Mouse (Mus musculus): ENCODE data around the gene Mindy4. TPM values are rescaled to one million over a fixed set of nuclear protein-coding genes. Genes with fewer than 3 reads are reported as not detected.
"Not testable (repeated sequence)": the region's sequence is repeated elsewhere in the genome, so short reads cannot be mapped to it uniquely, and the experiment has no call there.

Mindy4 gene
- polyA plus RNA-seq, 1 experiment from 2014 or later: 1.4 TPM

GRCm38 (mm10) chr6:55175892-55176291 is 27.3 kb upstream of the Mindy4 start:
- no peak overlapping the region for H3K27ac ChIP-seq
- WGBS (ENCODE audit: insufficient replicate concordance): 32% methylated on average over 5 of the region's 5 CpGs
- peaks cover 11% of the 10 kb centered on the region for H3K4me1 ChIP-seq (replicated peaks)
- DNase-seq (no peak), ATAC-seq (ENCODE audit: low read depth) (no peak)
- H3K4me2 ChIP-seq: no peak overlapping the region
- H3K4me3 ChIP-seq (replicated peaks): no peak overlapping the region
- no peaks in the 10 kb centered on the region for H3K36me3 ChIP-seq
- no peaks in the 10 kb centered on the region for H3K9me3 ChIP-seq (replicated peaks)
- H3K9ac ChIP-seq: no peak overlapping the region
- H3K27me3 ChIP-seq: no peaks in the 10 kb centered on the region

GRCm38 (mm10) chr6:55177060-55177732 is 26.0 kb upstream of the Mindy4 start:
- H3K4me3 ChIP-seq (replicated peaks): no peak overlapping the region
- DNase-seq (no peak), ATAC-seq (ENCODE audit: low read depth) (no peak)
- no peak overlapping the region for H3K9ac ChIP-seq
- H3K36me3 ChIP-seq: no peaks in the 10 kb centered on the region
- H3K9me3 ChIP-seq (replicated peaks): no peaks in the 10 kb centered on the region
- no peaks in the 10 kb centered on the region for H3K27me3 ChIP-seq
- H3K27ac ChIP-seq: no peak overlapping the region
- H3K4me2 ChIP-seq: no peak overlapping the region
- H3K4me1 ChIP-seq (replicated peaks): peaks cover 11% of the 10 kb centered on the region
- WGBS (ENCODE audit: insufficient replicate concordance): 27% methylated on average over 12 of the region's 12 CpGs

GRCm38 (mm10) chr6:55179560-55179959 is 23.6 kb upstream of the Mindy4 start:
- H3K9ac ChIP-seq: no peak overlapping the region
- H3K27me3 ChIP-seq: no peaks in the 10 kb centered on the region
- DNase-seq (no peak), ATAC-seq (ENCODE audit: low read depth) (no peak)
- no peaks in the 10 kb centered on the region for H3K9me3 ChIP-seq (replicated peaks)
- no peak overlapping the region for H3K4me2 ChIP-seq
- 66% methylated on average over 7 of the region's 7 CpGs for WGBS (ENCODE audit: insufficient replicate concordance)
- peaks cover 8% of the 10 kb centered on the region for H3K4me1 ChIP-seq (replicated peaks)
- no peak overlapping the region for H3K27ac ChIP-seq
- H3K4me3 ChIP-seq (replicated peaks): no peak overlapping the region
- no peaks in the 10 kb centered on the region for H3K36me3 ChIP-seq

- Histone ChIP-seq H3K9ac (no peak overlapping the region), H3K27ac (no peak overlapping the region), H3K9me3 (replicated peaks) (no peaks in the 10 kb centered on the region), H3K27me3 (no peaks in the 10 kb centered on the region), H3K4me2 (no peak overlapping the region), H3K36me3 (no peaks in the 10 kb centered on the region), H3K4me3 (replicated peaks) (no peak overlapping the region), H3K4me1 (replicated peaks) (no peaks in the 10 kb centered on the region)
- no peak for ATAC-seq (ENCODE audit: low read depth)
- DNase-seq: no peak
- 63% methylated on average over 1 of the region's 1 CpGs for WGBS (ENCODE audit: insufficient replicate concordance)
Observed at GRCm38 (mm10) chr6:55182655-55183430, 20.3 kb upstream of the Mindy4 start.

GRCm38 (mm10) chr6:55187827-55188226 is 15.4 kb upstream of the Mindy4 start:
- not testable (repeated sequence) for H3K9ac ChIP-seq; DNase-seq; H3K27me3 ChIP-seq; H3K27ac ChIP-seq; H3K4me1 ChIP-seq (replicated peaks); ATAC-seq (ENCODE audit: low read depth); H3K36me3 ChIP-seq; H3K4me2 ChIP-seq; H3K9me3 ChIP-seq (replicated peaks); H3K4me3 ChIP-seq (replicated peaks)
- WGBS (ENCODE audit: insufficient replicate concordance): 87% methylated on average over 17 of the region's 17 CpGs

GRCm38 (mm10) chr6:55189406-55189805 is 13.8 kb upstream of the Mindy4 start:
- Histone ChIP-seq H3K9me3 (replicated peaks) (no peaks in the 10 kb centered on the region), H3K4me3 (replicated peaks) (no peak overlapping the region), H3K4me1 (replicated peaks) (no peaks in the 10 kb centered on the region), H3K9ac (no peak overlapping the region), H3K27ac (no peak overlapping the region), H3K27me3 (no peaks in the 10 kb centered on the region), H3K4me2 (no peak overlapping the region), H3K36me3 (no peaks in the 10 kb centered on the region)
- ATAC-seq (ENCODE audit: low read depth): no peak
- DNase-seq: no peak

GRCm38 (mm10) chr6:55191537-55191936 is 11.6 kb upstream of the Mindy4 start:
- Histone ChIP-seq H3K4me1 (replicated peaks) (no peaks in the 10 kb centered on the region), H3K4me3 (replicated peaks) (no peak overlapping the region), H3K27ac (no peak overlapping the region), H3K4me2 (no peak overlapping the region), H3K36me3 (no peaks in the 10 kb centered on the region), H3K27me3 (no peaks in the 10 kb centered on the region), H3K9me3 (replicated peaks) (no peaks in the 10 kb centered on the region), H3K9ac (no peak overlapping the region)
- ATAC-seq (ENCODE audit: low read depth): no peak
- no peak for DNase-seq
- WGBS (ENCODE audit: insufficient replicate concordance): 58% methylated on average over 4 of the region's 4 CpGs

- no peak overlapping the region for H3K27ac ChIP-seq
- no peaks in the 10 kb centered on the region for H3K27me3 ChIP-seq
- no peaks in the 10 kb centered on the region for H3K36me3 ChIP-seq
- no peaks in the 10 kb centered on the region for H3K9me3 ChIP-seq (replicated peaks)
- no peaks in the 10 kb centered on the region for H3K4me1 ChIP-seq (replicated peaks)
- ATAC-seq (ENCODE audit: low read depth): no peak
- H3K4me3 ChIP-seq (replicated peaks): no peak overlapping the region
- 66% methylated on average over 3 of the region's 3 CpGs for WGBS (ENCODE audit: insufficient replicate concordance)
- no peak overlapping the region for H3K9ac ChIP-seq
- no peak overlapping the region for H3K4me2 ChIP-seq
- DNase-seq: no peak
Observed at GRCm38 (mm10) chr6:55193171-55193570, 10.0 kb upstream of the Mindy4 start.

- H3K9me3 ChIP-seq (replicated peaks): no peaks in the 10 kb centered on the region
- no peaks in the 10 kb centered on the region for H3K27me3 ChIP-seq
- DNase-seq (no peak), ATAC-seq (ENCODE audit: low read depth) (no peak)
- H3K9ac ChIP-seq: no peak overlapping the region
- H3K4me2 ChIP-seq: no peak overlapping the region
- 71% methylated on average over 3 of the region's 3 CpGs for WGBS (ENCODE audit: insufficient replicate concordance)
- H3K4me1 ChIP-seq (replicated peaks): peaks cover 17% of the 10 kb centered on the region
- no peak overlapping the region for H3K27ac ChIP-seq
- H3K4me3 ChIP-seq (replicated peaks): no peak overlapping the region
- H3K36me3 ChIP-seq: no peaks in the 10 kb centered on the region
Observed at GRCm38 (mm10) chr6:55199047-55199446, 4.1 kb upstream of the Mindy4 start.

GRCm38 (mm10) chr6:55203931-55204330 is 748 bp downstream of the Mindy4 start:
- Histone ChIP-seq H3K9ac (peak overlapping the region; percentile 64; the same call in 1 of the 2 replicates), H3K9me3 (replicated peaks) (no peaks in the 10 kb centered on the region), H3K27me3 (no peaks in the 10 kb centered on the region), H3K27ac (no peak overlapping the region), H3K4me1 (replicated peaks) (peaks cover 18% of the 10 kb centered on the region), H3K4me2 (peak overlapping the region; percentile 76), H3K4me3 (replicated peaks) (peak overlapping the region; percentile 65), H3K36me3 (no peaks in the 10 kb centered on the region)
- no peak for ATAC-seq (ENCODE audit: low read depth)
- no peak for DNase-seq
- 83% methylated on average over 3 of the region's 3 CpGs for whole genome bisulfite sequencing (ENCODE audit: insufficient replicate concordance)

- no peak for DNase-seq
Observed at GRCm38 (mm10) chr6:55207786-55208185, 4.6 kb downstream of the Mindy4 start.

More at GRCm38 (mm10) chr6:55207786-55208185, 4.6 kb downstream of the Mindy4 start:
- Histone ChIP-seq H3K4me2 (no peak overlapping the region), H3K9ac (no peak overlapping the region), H3K27ac (no peak overlapping the region), H3K9me3 (replicated peaks) (no peaks in the 10 kb centered on the region), H3K36me3 (no peaks in the 10 kb centered on the region), H3K4me1 (replicated peaks) (peaks cover 10% of the 10 kb centered on the region), H3K4me3 (replicated peaks) (no peak overlapping the region), H3K27me3 (no peaks in the 10 kb centered on the region)
- ATAC-seq (ENCODE audit: low read depth): no peak
- WGBS (ENCODE audit: insufficient replicate concordance): 68% methylated on average over 8 of the region's 8 CpGs

Data from liver, embryonic 13.5 days (tissue).